Mouse (Mus musculus) kidney, embryonic 15.5 days (tissue): ENCODE measurements at regions not wholly inside any gene's neighbourhood (a gene's known extent, or its start where the extent isn't known, plus 50 kb on each side); places are given as distances from the start of the nearest gene placed in this dataset.
A peak's percentile ranks its signal among the peaks of the same experiment; 100 is the strongest.

Source experiments
- ATAC-seq: fragments of 200-750 bp; cut with Nextera tagmentation; replicated peaks from 2 replicates; pipeline ENCODE4 v1.8.0; 2017; ENCODE audit warnings: moderate TSS enrichment; ENCODE audit not compliant: low FRiP score
- H3K27ac ChIP-seq: fragments of 300-500 bp; sonication (generic); 2 replicates; pipeline ENCODE4 v1.5.1; 2015; ENCODE audit warnings: mild to moderate bottlenecking, inconsistent platforms
- H3K27me3 ChIP-seq: fragments of 300-500 bp; sonication (generic); 2 replicates; pipeline ENCODE4 v1.6.1; 2015; ENCODE audit warnings: inconsistent platforms
- H3K36me3 ChIP-seq: fragments of 300-500 bp; sonication (generic); 2 replicates; pipeline ENCODE4 v1.6.1; 2015; ENCODE audit warnings: inconsistent platforms
- H3K4me1 ChIP-seq: fragments of 300-500 bp; sonication (generic); 2 replicates; pipeline ENCODE4 v1.6.1; 2015; ENCODE audit warnings: inconsistent platforms
- H3K4me2 ChIP-seq: fragments of 300-500 bp; sonication (generic); 2 replicates; pipeline ENCODE4 v1.6.1; 2015; ENCODE audit warnings: moderate library complexity, mild to moderate bottlenecking, inconsistent platforms
- H3K4me3 ChIP-seq: fragments of 300-500 bp; sonication (generic); replicated peaks from 2 replicates; pipeline ENCODE4 v1.5.1; 2015; ENCODE audit warnings: mild to moderate bottlenecking, inconsistent platforms
- H3K9ac ChIP-seq: fragments of 300-500 bp; sonication (generic); 2 replicates; pipeline ENCODE4 v1.6.1; 2015; ENCODE audit warnings: mild to moderate bottlenecking, inconsistent platforms
- H3K9me3 ChIP-seq: fragments of 300-500 bp; sonication (generic); replicated peaks from 2 replicates; pipeline ENCODE4 v1.6.1; 2016; ENCODE audit warnings: inconsistent platforms
- WGBS: fragments of 180-500 bp; shearing (Covaris S2); methylation state at CpG from one replicate; pipeline ENCODE4 v1.1.7; 2015; ENCODE audit warnings: mixed read lengths; 5-methylcytosine and 5-hydroxymethylcytosine counted together

DNA sequence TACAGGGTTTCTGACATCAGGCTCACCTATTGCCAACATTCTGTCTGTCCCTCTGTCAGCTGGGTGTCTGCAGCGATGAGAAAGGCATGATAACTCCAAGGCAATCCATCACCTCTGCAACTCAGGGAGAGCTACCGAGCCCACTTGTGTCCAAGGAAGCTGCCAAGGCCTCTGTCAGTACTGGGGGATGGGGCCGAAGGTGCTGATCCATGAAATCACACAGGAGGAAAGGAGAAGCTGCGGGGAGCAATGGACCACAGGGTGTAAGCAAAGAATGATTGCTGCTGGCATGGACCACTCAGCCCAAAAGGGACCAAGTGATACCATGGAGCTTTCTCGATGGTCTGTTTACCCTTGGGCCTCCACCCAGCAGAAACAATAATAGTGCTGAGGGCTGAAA, 67.5 kb upstream of the Mid1ip1 start:
- Histone ChIP-seq H3K27ac (no peak overlapping the region), H3K36me3 (no peaks in the 10 kb centered on the region), H3K9me3 (no peaks in the 10 kb centered on the region), H3K9ac (no peak overlapping the region), H3K4me3 (no peak overlapping the region), H3K27me3 (0 out of 2 replicates have a peak, but pooled peaks cover 6% of the 10 kb centered on the region), H3K4me1 (no peaks in the 10 kb centered on the region), H3K4me2 (no peak overlapping the region)
- peak; percentile 58; the same call in 1 of the 2 replicates for ATAC-seq
- 33% methylated on average over 5 of the region's 5 CpGs for WGBS

- 24% methylated on average over 4 of the region's 4 CpGs for WGBS
- Histone ChIP-seq H3K27me3 (0 out of 2 replicates have a peak, but pooled peaks cover 9% of the 10 kb centered on the region), H3K4me2 (no peak overlapping the region), H3K27ac (no peak overlapping the region), H3K9me3 (no peaks in the 10 kb centered on the region), H3K36me3 (no peaks in the 10 kb centered on the region), H3K9ac (no peak overlapping the region), H3K4me3 (no peak overlapping the region), H3K4me1 (no peaks in the 10 kb centered on the region)
- no peak for ATAC-seq
Observed at GRCm38 (mm10) chrX:10650881-10651280, 63.9 kb upstream of the Mid1ip1 start.
